Mouse (Mus musculus) limb, embryonic 13.5 days (tissue): ENCODE data around the gene Slc1a5. TPM values are rescaled to one million over a fixed set of nuclear protein-coding genes. Genes with fewer than 3 reads are reported as not detected.
A peak's percentile ranks its signal among the peaks of the same experiment; 100 is the strongest.

Source experiments
- ATAC-seq: fragments of 200-750 bp; cut with Nextera tagmentation; 2 replicates; pipeline ENCODE4 v1.8.0; 2017; ENCODE audit warnings: low read depth, moderate number of reproducible peaks, moderate TSS enrichment; ENCODE audit not compliant: low FRiP score
- H3K27ac ChIP-seq: fragments of 300-500 bp; sonication (generic); 2 replicates; pipeline ENCODE4 v1.5.1; 2015; ENCODE audit warnings: inconsistent platforms, mild to moderate bottlenecking, moderate library complexity
- H3K27me3 ChIP-seq: fragments of 300-500 bp; sonication (generic); 2 replicates; pipeline ENCODE4 v1.6.1; 2015; ENCODE audit warnings: mild to moderate bottlenecking, inconsistent platforms
- H3K36me3 ChIP-seq: fragments of 300-500 bp; sonication (generic); 2 replicates; pipeline ENCODE4 v1.6.1; 2015; ENCODE audit warnings: inconsistent platforms, mild to moderate bottlenecking, moderate library complexity
- H3K4me1 ChIP-seq: fragments of 300-500 bp; sonication (generic); 2 replicates; pipeline ENCODE4 v1.6.1; 2015; ENCODE audit warnings: inconsistent platforms
- H3K4me2 ChIP-seq: fragments of 300-500 bp; sonication (generic); replicated peaks from 2 replicates; pipeline ENCODE4 v1.6.1; 2015; ENCODE audit warnings: inconsistent platforms, mild to moderate bottlenecking, moderate library complexity
- H3K4me3 ChIP-seq: fragments of 300-500 bp; sonication (generic); 2 replicates; pipeline ENCODE4 v1.5.1; 2015; ENCODE audit warnings: moderate library complexity, mild to moderate bottlenecking, inconsistent platforms
- H3K9ac ChIP-seq: fragments of 300-500 bp; sonication (generic); 2 replicates; pipeline ENCODE4 v1.6.1; 2015; ENCODE audit warnings: mild to moderate bottlenecking, inconsistent platforms
- H3K9me3 ChIP-seq: fragments of 300-500 bp; sonication (generic); 2 replicates; pipeline ENCODE4 v1.6.1; 2016; ENCODE audit warnings: inconsistent platforms
- WGBS: fragments of 180-500 bp; shearing (Covaris S2); methylation state at CpG from one replicate; pipeline ENCODE4 v1.1.7; 2015; 5-methylcytosine and 5-hydroxymethylcytosine counted together
- polyA plus RNA-seq: library from polyadenylated mRNA; unstranded; fragments of >200 nt; fragmentation: Nextera tagmentation; extraction: Ambion mirVana; gene quantifications from 2 replicates; pipeline ENCODE4 v1.2.1, GENCODE M21; 2015

Gene Slc1a5
- polyA plus RNA-seq, 1 experiment from 2014 or later, result 33.1 TPM

DNA sequence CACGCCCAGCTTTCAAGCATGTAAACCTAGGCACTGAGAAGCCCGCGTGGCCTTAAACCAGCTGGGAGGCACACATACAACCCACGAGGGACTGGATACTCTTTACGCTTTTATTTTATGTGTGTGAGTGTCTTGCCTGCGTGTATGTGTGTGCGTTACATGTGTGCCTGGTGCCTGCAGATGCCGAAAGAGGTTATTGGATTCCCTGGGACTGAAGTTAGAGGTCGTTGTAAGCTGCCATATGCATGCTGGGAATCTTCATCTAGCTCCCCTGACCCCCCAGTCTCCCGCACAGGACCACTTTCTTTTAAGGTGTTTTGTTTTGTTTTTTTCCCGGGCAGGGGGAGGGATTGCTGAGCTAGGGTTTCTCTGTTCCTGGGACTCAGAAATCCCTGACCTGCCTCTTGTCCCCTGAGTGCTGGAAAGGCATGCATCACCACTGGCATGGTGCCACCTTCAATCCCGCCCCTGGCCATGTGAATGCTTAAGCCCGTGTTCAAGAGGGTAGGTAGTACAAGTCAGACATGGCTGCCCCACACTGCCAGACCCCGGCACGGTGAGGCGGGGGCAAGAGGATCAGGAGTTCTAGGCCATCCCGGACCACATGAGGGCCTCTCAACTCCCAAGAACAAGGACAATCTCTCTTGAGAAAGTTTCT is 2.7 kb downstream of the Slc1a5 start:
- peaks cover 23% of the 10 kb centered on the region for H3K36me3 ChIP-seq
- peak overlapping the region; percentile 35; the same call in 1 of the 2 replicates for H3K27ac ChIP-seq
- H3K9ac ChIP-seq, result peak overlapping the region; percentile 82
- peaks cover 30% of the 10 kb centered on the region for H3K4me1 ChIP-seq
- WGBS, result 32% methylated on average over 17 of the region's 17 CpGs
- no peak for ATAC-seq
- H3K4me2 ChIP-seq, result peak overlapping the region; percentile 100
- no peaks in the 10 kb centered on the region for H3K9me3 ChIP-seq
- no peaks in the 10 kb centered on the region for H3K27me3 ChIP-seq
- H3K4me3 ChIP-seq, result peak overlapping the region; percentile 67

DNA sequence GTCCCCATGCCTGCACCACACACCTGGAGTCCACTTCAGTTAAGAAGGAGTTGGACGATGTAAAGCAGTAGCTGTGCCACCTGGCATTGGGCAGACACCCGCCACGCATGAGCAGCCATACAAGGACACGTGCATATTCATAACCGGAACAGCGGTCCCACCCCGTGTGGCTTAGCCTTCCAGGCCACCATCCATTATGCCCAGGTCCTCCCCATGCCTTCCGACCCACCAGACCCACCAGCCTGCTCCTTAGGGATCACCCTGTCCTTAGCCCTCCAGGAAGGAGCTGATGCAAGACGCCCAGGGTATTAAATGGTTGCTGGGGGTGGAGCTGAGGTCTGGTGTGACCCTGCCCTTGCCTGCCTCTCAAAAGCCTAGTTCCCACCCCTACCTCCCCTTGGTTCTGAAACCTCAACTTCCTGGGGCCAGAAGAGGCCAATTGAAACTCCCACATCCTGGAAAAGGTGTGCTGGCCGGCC is 3.4 kb downstream of the Slc1a5 start:
- Histone ChIP-seq H3K9me3 (no peaks in the 10 kb centered on the region), H3K4me1 (peaks cover 30% of the 10 kb centered on the region), H3K9ac (0 out of 2 replicates have a peak overlapping the region, but pooled peaks have one; percentile 82), H3K27ac (no peak overlapping the region), H3K4me3 (peak overlapping the region; percentile 67; the same call in 1 of the 2 replicates), H3K4me2 (peak overlapping the region; percentile 100), H3K36me3 (peaks cover 25% of the 10 kb centered on the region), H3K27me3 (no peaks in the 10 kb centered on the region)
- WGBS, result 68% methylated on average over 10 of the region's 10 CpGs
- no peak for ATAC-seq

DNA sequence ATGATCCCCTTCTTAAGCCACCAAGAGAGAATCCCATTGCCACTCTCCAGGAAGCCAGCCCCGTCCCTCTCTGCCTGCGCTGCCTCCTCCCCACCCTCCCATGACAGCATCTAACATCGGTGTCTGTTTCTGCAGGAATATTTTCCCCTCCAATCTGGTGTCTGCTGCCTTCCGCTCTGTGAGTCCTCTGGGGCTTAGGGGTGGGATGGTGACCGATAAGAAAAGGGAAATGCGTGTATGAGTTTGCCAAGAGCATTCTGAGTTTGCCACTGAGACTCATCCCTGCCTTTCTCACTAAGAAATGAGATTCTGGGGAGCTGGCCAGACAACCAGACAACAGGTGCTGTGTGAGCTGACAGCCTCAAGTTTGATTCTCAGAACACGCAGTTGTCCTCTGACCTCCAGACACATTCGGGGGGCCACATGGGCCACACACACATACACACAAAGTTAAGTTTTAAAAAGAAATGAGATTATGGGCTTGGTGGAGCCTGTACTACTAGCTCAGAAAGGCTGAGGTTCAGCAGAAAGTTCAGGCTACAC is 4.5 kb downstream of the Slc1a5 start:
- Histone ChIP-seq H3K4me3 (no peak overlapping the region), H3K36me3 (peaks cover 34% of the 10 kb centered on the region), H3K9ac (no peak overlapping the region), H3K27me3 (no peaks in the 10 kb centered on the region), H3K9me3 (no peaks in the 10 kb centered on the region), H3K4me1 (peaks cover 30% of the 10 kb centered on the region), H3K27ac (no peak overlapping the region), H3K4me2 (no peak overlapping the region)
- 80% methylated on average over 8 of the region's 8 CpGs for WGBS
- no peak for ATAC-seq

DNA sequence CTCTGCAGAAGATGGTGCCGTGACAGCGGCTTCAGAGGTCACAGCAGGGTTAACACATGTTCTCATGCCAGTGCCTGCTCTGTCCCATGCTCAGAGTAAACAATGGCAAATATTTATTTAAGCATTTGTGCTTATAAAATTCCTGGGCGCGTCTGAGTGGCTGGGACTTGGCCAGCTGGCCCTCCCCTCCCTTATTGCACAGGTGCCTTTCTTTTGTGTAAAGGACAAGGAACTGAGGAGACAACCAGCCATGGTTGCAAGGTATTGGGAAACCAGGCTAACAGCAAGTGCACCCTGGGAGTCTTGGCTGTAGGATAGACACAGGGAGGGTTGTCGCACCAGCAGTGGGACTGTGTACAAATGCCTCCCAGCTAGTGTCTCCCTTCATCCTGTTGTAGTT is 11.2 kb downstream of the Slc1a5 start:
- WGBS, result 73% methylated on average over 5 of the region's 5 CpGs
- H3K27ac ChIP-seq, result no peak overlapping the region
- H3K4me3 ChIP-seq, result no peak overlapping the region
- H3K9me3 ChIP-seq, result no peaks in the 10 kb centered on the region
- H3K4me1 ChIP-seq, result no peaks in the 10 kb centered on the region
- ATAC-seq, result no peak
- H3K36me3 ChIP-seq, result peaks cover 61% of the 10 kb centered on the region
- 0 out of 2 replicates have a peak overlapping the region, but pooled peaks have one; percentile 9 for H3K9ac ChIP-seq
- H3K27me3 ChIP-seq, result no peaks in the 10 kb centered on the region
- H3K4me2 ChIP-seq, result no peak overlapping the region

DNA sequence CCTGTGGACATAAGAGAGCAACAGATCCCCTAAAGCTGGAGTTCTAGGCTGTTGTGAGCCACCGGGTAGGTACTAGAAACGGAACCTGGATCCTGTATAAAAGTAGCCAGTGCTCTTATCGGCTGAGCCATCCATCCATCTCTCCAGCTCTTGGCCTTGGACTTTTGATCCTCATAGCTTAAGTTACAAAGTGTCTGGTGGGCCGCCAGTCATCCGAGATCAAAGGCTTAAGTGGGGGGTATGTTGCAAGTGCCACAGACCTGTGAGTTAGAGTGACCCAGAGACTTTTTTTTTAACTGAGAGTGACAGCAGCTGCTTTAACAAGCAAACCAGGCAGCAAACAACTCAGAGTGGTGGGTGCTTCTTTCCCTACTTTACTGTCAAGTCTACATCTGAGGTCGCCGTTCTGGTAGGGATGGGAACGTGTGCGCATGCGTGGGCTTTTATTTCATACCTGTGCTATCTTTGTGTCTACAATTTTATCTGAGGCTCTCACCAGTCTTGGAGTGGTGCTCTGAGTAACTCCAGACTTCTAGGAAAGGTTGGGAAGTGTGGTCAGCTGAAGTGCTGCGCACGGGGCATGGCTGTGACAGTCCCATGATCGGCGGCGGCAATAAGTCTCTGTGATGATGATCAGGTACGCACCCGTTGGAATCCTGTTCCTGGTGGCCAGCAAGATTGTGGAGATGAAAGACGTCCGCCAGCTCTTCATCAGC is 12.0 kb downstream of the Slc1a5 start:
- 87% methylated on average over 19 of the region's 19 CpGs for WGBS
- no peak overlapping the region for H3K9ac ChIP-seq
- no peaks in the 10 kb centered on the region for H3K4me1 ChIP-seq
- no peaks in the 10 kb centered on the region for H3K9me3 ChIP-seq
- H3K27me3 ChIP-seq, result no peaks in the 10 kb centered on the region
- no peak overlapping the region for H3K4me3 ChIP-seq
- no peak overlapping the region for H3K4me2 ChIP-seq
- ATAC-seq, result no peak
- H3K27ac ChIP-seq, result no peak overlapping the region
- H3K36me3 ChIP-seq, result peaks cover 61% of the 10 kb centered on the region

DNA sequence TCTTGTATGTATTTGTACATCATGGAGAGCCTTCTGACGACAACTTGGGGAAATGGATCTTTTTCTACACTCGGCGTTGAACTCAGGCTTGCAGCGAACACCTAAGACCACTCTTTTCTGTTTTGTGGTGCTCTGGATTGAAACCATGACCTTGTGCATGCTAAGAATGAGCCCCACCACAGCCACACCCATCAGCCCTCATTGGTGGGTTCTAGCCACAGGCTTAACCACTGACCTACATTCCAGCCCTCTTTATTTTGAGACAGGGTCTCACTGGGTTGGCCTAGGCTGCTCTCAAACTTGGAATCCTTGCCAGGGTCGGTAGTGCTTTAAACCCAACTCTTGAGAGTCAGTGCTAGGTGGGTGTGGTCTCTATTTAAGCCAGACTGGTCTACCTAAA is 13.7 kb downstream of the Slc1a5 start:
- Histone ChIP-seq H3K4me1 (no peaks in the 10 kb centered on the region), H3K27me3 (no peaks in the 10 kb centered on the region), H3K27ac (no peak overlapping the region), H3K9ac (no peak overlapping the region; the same call in 1 of the 2 replicates), H3K36me3 (peaks cover 61% of the 10 kb centered on the region), H3K9me3 (no peaks in the 10 kb centered on the region), H3K4me3 (no peak overlapping the region), H3K4me2 (no peak overlapping the region)
- no peak for ATAC-seq
- 87% methylated on average over 5 of the region's 5 CpGs for WGBS

DNA sequence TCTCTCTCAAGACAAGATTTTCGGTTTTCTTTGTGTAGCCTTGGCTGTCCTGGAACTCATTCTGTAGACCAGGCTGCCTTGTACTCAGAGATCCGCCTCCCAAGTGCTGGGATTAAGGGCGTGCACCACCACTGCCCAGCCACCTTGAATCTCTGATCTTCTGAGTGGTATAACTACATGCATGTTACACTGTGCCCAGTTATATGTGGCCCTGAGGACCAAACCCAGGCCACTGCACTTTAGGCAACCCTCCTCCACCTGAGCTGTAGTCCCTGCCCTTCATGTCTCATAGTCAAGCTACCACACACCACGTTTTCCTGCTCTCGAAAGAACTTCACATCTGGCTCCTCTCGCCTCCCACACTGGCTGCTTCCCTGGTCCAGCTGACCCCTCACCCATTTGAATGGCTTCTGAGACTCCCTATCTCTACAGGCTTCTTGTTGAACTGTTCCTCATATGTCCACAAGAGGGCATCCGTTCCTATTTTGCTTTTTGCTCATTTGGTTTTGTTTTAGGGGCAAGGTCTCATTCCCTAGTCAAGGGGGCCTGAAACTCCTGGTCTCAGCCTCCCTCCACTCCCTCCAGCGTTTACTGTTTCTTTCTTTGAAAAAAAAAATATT is 23.4 kb downstream of the Slc1a5 start:
- Histone ChIP-seq H3K9me3 (no peaks in the 10 kb centered on the region), H3K4me1 (0 out of 2 replicates have a peak, but pooled peaks cover under 1% of the 10 kb centered on the region), H3K4me2 (no peak overlapping the region), H3K27me3 (no peaks in the 10 kb centered on the region), H3K27ac (no peak overlapping the region), H3K36me3 (peaks cover 27% of the 10 kb centered on the region), H3K9ac (no peak overlapping the region), H3K4me3 (no peak overlapping the region)
- 36% methylated on average over 8 of the region's 8 CpGs for WGBS
- ATAC-seq, result no peak

DNA sequence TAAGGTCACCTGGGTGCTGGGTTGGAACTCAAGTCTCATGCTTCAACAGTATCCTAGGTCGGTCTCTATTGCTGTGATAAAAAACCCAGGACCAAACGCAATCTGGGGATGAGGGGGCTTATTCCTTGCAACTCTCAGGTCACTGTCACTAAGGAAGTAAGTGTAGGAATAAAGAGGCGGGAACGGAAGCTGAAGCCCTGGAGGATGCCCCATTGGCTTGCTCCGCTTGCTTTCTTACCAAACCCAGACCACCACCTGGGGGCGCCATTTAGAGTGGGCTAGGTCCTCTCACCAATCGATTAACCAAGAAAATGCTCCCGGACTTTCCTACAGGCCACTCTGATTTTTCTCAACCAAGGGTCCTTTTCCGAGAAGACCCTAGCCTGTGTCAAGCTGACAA is 26.8 kb downstream of the Slc1a5 start:
- ATAC-seq, result no peak
- H3K4me1 ChIP-seq, result peaks cover 23% of the 10 kb centered on the region
- peaks cover 28% of the 10 kb centered on the region for H3K27me3 ChIP-seq
- no peak overlapping the region for H3K4me2 ChIP-seq
- H3K36me3 ChIP-seq, result peaks cover 39% of the 10 kb centered on the region
- H3K9me3 ChIP-seq, result no peaks in the 10 kb centered on the region
- no peak overlapping the region for H3K9ac ChIP-seq
- H3K4me3 ChIP-seq, result no peak overlapping the region
- no peak overlapping the region for H3K27ac ChIP-seq
- WGBS, result 90% methylated on average over 9 of the region's 9 CpGs

DNA sequence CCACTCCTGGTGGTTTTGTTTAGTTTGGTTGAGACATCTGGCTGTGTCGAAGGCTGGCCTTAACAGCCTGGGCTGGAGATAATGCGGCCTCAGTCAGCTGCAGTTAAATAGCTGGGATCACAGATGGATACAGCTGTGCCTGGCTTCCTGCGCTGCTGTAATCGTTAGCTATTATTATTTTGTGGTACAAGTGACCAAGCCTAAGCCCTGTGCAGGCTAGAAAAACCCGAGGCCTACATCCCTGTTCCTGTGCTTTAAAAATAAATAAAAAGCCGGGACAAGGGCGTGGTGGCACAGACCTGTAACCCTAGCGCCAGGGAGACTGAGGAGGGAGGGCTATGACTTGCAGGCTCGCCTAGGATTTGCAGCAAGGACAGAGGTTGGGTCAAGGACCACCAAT is 27.5 kb downstream of the Slc1a5 start:
- peaks cover 46% of the 10 kb centered on the region for H3K36me3 ChIP-seq
- H3K27me3 ChIP-seq, result peaks cover 31% of the 10 kb centered on the region
- no peak overlapping the region for H3K4me2 ChIP-seq
- no peak overlapping the region for H3K9ac ChIP-seq
- H3K4me3 ChIP-seq, result no peak overlapping the region
- ATAC-seq, result no peak
- H3K27ac ChIP-seq, result no peak overlapping the region
- WGBS, result 79% methylated on average over 9 of the region's 9 CpGs
- H3K4me1 ChIP-seq, result peaks cover 23% of the 10 kb centered on the region
- no peaks in the 10 kb centered on the region for H3K9me3 ChIP-seq

DNA sequence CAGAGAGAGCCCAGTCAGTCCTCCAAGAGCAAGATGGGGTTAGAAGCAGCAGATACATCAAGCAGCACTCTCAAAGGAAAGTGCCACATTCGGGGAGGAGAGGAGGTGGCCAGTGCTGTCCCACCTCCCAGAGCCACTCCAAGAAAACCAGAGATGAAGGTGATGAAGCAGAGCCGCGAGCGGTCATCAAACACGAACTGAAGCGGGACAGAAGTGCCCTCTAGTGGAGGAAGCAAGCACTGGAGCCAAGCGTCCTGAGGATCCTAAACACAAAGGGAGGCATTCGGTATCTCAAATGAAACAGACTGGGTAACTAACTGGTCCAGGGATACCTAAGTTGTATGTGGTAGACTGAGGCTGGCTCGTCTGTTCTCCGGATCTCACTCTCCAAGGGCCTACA is 28.6 kb downstream of the Slc1a5 start:
- no peak overlapping the region for H3K27ac ChIP-seq
- H3K36me3 ChIP-seq, result peaks cover 55% of the 10 kb centered on the region
- no peak overlapping the region; the same call in 1 of the 2 replicates for H3K4me2 ChIP-seq
- H3K4me1 ChIP-seq, result peaks cover 23% of the 10 kb centered on the region
- H3K9me3 ChIP-seq, result no peaks in the 10 kb centered on the region
- H3K4me3 ChIP-seq, result no peak overlapping the region
- 0 out of 2 replicates have a peak, but pooled peaks have one; percentile 12 for ATAC-seq
- no peak overlapping the region for H3K9ac ChIP-seq
- WGBS, result 23% methylated on average over 10 of the region's 10 CpGs
- peaks cover 31% of the 10 kb centered on the region for H3K27me3 ChIP-seq

DNA sequence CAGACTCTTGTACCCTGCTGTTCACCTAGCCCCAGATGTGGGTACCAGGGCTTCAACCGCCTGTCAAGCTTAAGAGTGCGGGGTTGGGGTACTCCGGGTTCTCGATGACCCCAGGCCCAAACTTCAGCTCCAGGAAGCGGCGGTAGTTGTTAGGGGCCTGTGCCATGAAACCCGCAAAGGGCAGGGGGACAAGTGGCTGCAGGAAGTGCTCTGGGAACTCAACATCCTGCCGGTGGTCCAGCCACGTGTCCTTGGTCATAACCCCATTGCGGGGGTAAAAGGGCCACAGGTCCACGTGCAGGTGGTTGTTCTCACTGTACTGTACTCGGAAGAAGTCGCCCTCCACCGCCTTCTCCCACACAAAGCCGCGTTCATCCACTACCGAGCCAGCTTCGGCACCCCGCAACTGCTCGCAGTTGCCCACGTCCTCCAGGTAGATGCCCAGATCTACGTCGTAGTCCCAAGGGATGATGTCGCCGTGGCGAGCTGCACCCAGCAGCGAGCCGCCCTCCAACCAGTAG is 29.3 kb downstream of the Slc1a5 start:
- peaks cover 55% of the 10 kb centered on the region for H3K36me3 ChIP-seq
- no peak overlapping the region for H3K27ac ChIP-seq
- H3K9ac ChIP-seq, result peak overlapping the region; percentile 67
- WGBS, result 46% methylated on average over 28 of the region's 28 CpGs
- peaks cover 31% of the 10 kb centered on the region for H3K27me3 ChIP-seq
- peak overlapping the region; percentile 49 for H3K4me3 ChIP-seq
- no peak for ATAC-seq
- peaks cover 30% of the 10 kb centered on the region for H3K4me1 ChIP-seq
- H3K9me3 ChIP-seq, result no peaks in the 10 kb centered on the region
- peak overlapping the region; percentile 98 for H3K4me2 ChIP-seq
